Mouse (Mus musculus): ENCODE measurements around the gene Vac14. TPM values are rescaled to one million over a fixed set of nuclear protein-coding genes. Genes with fewer than 3 reads are reported as not detected.

Gene Vac14
- polyA plus RNA-seq (2014; fragmentation: Illumina TruSeq; extraction: RNeasy Lipid Tissue Mini Kit (QIAGEN cat#74804); ENCODE audit: low read depth, low replicate concordance), result 2.6 TPM

GRCm38 (mm10) chr8:110618391-110619207 lies at the start of gene Vac14:
TSS of gene Vac14 (plus strand) at chr8:110618585.

GRCm38 (mm10) chr8:110720685-110721598 lies 102.6 kb downstream of the Vac14 start, which contains the start of gene Mtss1l:
TSS of gene Mtss1l (plus strand) at chr8:110721476.

Other genes with a start within 250 kb of the Vac14 start
- 0.16 TPM for gene Mtss1l, start 102.9 kb downstream of the Vac14 start, polyA plus RNA-seq (2014; fragmentation: Illumina TruSeq; extraction: RNeasy Lipid Tissue Mini Kit (QIAGEN cat#74804); ENCODE audit: low read depth, low replicate concordance)
- gene Il34, start 187.3 kb downstream of the Vac14 start, polyA plus RNA-seq (2014; fragmentation: Illumina TruSeq; extraction: RNeasy Lipid Tissue Mini Kit (QIAGEN cat#74804); ENCODE audit: low read depth, low replicate concordance), result not detected
- 11.6 TPM for gene Cog4, start 228.0 kb downstream of the Vac14 start, polyA plus RNA-seq (2014; fragmentation: Illumina TruSeq; extraction: RNeasy Lipid Tissue Mini Kit (QIAGEN cat#74804); ENCODE audit: low read depth, low replicate concordance)
- gene Sf3b3, start 228.2 kb downstream of the Vac14 start, polyA plus RNA-seq (2014; fragmentation: Illumina TruSeq; extraction: RNeasy Lipid Tissue Mini Kit (QIAGEN cat#74804); ENCODE audit: low read depth, low replicate concordance), result 11.0 TPM